Mouse (Mus musculus): ENCODE data around the gene Arhgef12. TPM values are rescaled to one million over a fixed set of nuclear protein-coding genes. Genes with fewer than 3 reads are reported as not detected.
A peak's percentile ranks its signal among the peaks of the same experiment; 100 is the strongest.

Gene Arhgef12
- polyA plus RNA-seq, 1 experiment = 56.6 TPM

DNA sequence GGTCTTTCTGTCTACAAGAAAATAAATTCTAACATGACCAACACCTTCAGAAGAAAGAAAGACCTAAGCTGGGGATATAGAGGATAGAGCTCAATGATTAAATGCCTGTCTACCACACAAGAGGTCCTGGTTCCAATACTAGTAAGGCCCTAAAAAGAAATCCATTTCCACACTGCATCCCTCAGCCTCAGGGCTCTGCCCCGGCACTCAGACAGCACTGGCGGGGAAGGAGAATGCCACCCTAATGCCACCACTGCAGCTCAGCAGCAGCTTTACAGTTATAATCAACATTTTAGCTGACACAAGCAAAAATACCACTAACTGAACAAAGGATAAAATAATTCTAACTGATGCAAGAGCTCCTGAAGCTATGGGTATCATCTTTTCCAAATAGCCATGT lies 36.9 kb downstream of the Arhgef12 start:
- H3K4me1 ChIP-seq (ENCODE audit: control insufficient read depth, insufficient read depth, low read length) = peaks cover 7% of the 10 kb centered on the region
- no peak overlapping the region for H3K27ac ChIP-seq (ENCODE audit: insufficient read depth, low read length)
- no peak for TF ChIP-seq CTCF (IDR thresholded peaks at IDR 0.05; ENCODE audit: borderline replicate concordance, insufficient read depth, low read length)
- no peak for TF ChIP-seq POLR2A (IDR thresholded peaks at IDR 0.05; ENCODE audit: low read depth, low read length)

DNA sequence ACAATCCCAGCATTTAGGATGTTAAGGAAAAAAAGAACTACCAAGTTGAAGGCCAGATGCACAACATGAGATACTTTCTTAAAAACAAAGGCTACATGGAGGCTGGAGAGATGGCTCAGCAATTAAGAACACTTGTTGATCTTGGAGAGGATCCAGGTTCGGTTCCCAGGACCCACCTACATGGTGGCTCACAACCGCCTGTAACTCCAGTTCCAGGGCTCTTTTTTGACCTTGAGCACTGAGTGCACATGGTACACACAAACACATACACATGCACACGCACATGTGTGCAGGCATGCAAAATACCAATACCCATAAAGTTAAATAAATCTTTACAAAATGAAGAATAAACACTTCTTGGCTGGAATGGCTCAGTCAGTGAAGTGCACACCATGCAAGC lies 39.1 kb downstream of the Arhgef12 start:
- Histone ChIP-seq H3K4me3 (ENCODE audit: insufficient read depth, low read length) (no peak overlapping the region), H3K27ac (ENCODE audit: insufficient read depth, low read length) (no peak overlapping the region), H3K4me1 (ENCODE audit: control insufficient read depth, insufficient read depth, low read length) (peaks cover 7% of the 10 kb centered on the region)
- no peak for TF ChIP-seq POLR2A (IDR thresholded peaks at IDR 0.05; ENCODE audit: low read depth, low read length)
- no peak for TF ChIP-seq CTCF (IDR thresholded peaks at IDR 0.05; ENCODE audit: borderline replicate concordance, insufficient read depth, low read length)

More for the DNA sequence above, 36.9 kb downstream of the Arhgef12 start:
- no peak overlapping the region for H3K4me3 ChIP-seq (ENCODE audit: insufficient read depth, low read length)

DNA sequence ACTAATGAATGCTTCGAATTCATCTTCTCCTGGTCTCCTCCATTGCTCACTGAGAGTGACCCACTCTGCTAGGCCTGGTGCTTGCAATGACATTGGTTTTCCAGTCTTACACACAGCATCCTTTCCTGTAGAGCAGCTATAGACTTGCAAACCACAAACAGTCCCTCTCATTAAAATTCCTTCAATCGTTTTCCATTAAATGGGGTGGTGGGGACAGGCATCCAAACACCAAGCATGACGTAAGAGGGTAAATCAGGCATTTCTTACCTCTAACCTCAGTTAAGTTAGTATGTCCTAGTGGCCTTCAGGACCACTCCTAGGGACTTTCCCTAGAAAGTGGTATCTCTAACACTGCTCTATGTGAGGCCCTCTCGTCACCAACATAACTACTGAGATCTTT lies 41.8 kb downstream of the Arhgef12 start:
- TF ChIP-seq POLR2A (IDR thresholded peaks at IDR 0.05; ENCODE audit: low read depth, low read length) (no peak), CTCF (IDR thresholded peaks at IDR 0.05; ENCODE audit: borderline replicate concordance, insufficient read depth, low read length) (no peak)
- H3K4me3 ChIP-seq (ENCODE audit: insufficient read depth, low read length) = no peak overlapping the region
- H3K4me1 ChIP-seq (ENCODE audit: control insufficient read depth, insufficient read depth, low read length) = peaks cover 6% of the 10 kb centered on the region
- no peak overlapping the region for H3K27ac ChIP-seq (ENCODE audit: insufficient read depth, low read length)

DNA sequence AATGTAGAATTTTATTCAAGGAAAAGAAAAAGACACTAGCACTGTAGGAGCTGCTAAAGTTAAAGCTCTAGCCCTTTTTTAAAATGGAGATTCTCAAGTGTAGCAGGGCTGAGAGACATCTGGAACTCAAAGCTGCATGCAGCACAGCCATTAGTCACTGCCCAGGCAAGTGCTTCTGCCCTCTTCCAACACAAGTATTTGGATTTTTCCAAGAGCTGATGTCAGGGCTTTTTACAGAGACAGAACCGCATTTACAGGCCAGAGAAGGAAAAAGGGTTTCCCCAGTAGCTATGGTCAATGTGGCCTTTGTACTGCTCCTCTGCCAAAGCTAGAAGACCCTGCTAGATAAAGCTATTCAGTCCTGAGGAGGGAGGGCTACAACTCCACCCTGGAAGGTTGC lies 45.5 kb downstream of the Arhgef12 start:
- Histone ChIP-seq H3K4me1 (ENCODE audit: control insufficient read depth, insufficient read depth, low read length) (peaks cover 2% of the 10 kb centered on the region; the same call in 1 of the 2 replicates), H3K4me3 (ENCODE audit: insufficient read depth, low read length) (no peak overlapping the region), H3K27ac (ENCODE audit: insufficient read depth, low read length) (peak overlapping the region; percentile 87)
- TF ChIP-seq CTCF (IDR thresholded peaks at IDR 0.05; ENCODE audit: borderline replicate concordance, insufficient read depth, low read length) (no peak), POLR2A (IDR thresholded peaks at IDR 0.05; ENCODE audit: low read depth, low read length) (no peak)

DNA sequence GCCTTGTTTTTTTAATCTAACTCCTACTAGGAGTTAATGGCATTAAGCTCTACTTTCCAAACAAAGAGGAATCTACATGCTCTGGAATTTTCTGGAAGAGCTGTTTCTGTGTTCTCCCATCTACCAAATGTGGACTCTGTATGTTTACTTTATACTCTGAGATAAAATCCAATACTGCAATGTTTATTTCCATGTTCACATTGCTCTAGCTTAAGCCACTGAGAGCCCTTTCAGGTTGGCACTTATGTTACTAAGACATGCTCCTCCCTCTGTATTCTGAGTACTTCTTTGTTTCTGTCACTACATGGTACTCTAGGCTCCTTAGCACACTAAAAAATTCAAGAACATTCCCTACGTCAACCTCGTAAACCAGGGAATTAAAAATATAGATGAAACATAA lies 56.6 kb downstream of the Arhgef12 start:
- H3K4me1 ChIP-seq (ENCODE audit: control insufficient read depth, insufficient read depth, low read length) = no peaks in the 10 kb centered on the region
- no peak overlapping the region for H3K4me3 ChIP-seq (ENCODE audit: insufficient read depth, low read length)
- TF ChIP-seq POLR2A (IDR thresholded peaks at IDR 0.05; ENCODE audit: low read depth, low read length) (no peak), CTCF (IDR thresholded peaks at IDR 0.05; ENCODE audit: borderline replicate concordance, insufficient read depth, low read length) (no peak)
- no peak overlapping the region for H3K27ac ChIP-seq (ENCODE audit: insufficient read depth, low read length)

DNA sequence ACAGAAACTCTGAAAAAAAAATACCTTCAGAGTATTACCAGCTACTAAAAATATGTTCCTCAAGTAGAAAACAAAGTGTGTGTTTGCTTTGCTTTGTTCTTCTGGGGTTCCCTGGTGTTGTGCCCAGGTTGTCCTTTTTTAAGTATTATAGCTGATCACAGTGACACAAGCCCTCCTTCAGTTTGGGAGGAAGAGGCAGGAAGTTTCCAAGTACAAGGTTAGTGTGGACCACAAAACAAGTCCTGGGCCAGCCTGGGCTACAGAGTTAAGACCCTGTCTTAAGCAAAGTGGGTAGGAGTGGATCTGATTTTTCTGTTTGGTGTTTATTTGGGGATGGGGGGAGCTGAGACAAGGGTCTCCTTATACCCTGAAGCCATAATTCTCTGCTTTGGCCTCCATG lies 62.6 kb downstream of the Arhgef12 start:
- Histone ChIP-seq H3K27ac (ENCODE audit: insufficient read depth, low read length) (no peak overlapping the region), H3K4me3 (ENCODE audit: insufficient read depth, low read length) (no peak overlapping the region), H3K4me1 (ENCODE audit: control insufficient read depth, insufficient read depth, low read length) (no peaks in the 10 kb centered on the region)
- TF ChIP-seq POLR2A (IDR thresholded peaks at IDR 0.05; ENCODE audit: low read depth, low read length) (no peak), CTCF (IDR thresholded peaks at IDR 0.05; ENCODE audit: borderline replicate concordance, insufficient read depth, low read length) (no peak)

DNA sequence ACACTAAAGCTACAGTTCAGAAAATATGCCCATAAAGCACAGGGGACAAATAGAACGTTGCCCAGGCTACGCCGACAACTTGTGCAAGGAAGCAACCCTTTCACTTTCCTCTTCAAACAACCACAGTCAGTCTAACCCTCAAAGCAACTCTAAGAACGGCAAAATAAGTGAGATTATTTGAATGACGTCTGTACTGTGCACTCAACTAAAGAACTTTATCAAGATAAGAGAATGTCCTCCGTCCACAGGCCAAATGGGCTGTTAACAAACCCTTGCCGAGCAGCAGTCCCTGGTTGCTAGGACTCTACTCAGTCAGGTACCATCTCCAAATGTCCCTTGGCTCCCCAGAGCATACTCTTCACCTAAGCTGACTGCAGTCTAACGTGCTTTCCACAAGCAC lies 68.6 kb downstream of the Arhgef12 start:
- Histone ChIP-seq H3K4me3 (ENCODE audit: insufficient read depth, low read length) (no peak overlapping the region), H3K27ac (ENCODE audit: insufficient read depth, low read length) (no peak overlapping the region), H3K4me1 (ENCODE audit: control insufficient read depth, insufficient read depth, low read length) (peaks cover 9% of the 10 kb centered on the region; the same call in 1 of the 2 replicates)
- no peak for TF ChIP-seq CTCF (IDR thresholded peaks at IDR 0.05; ENCODE audit: borderline replicate concordance, insufficient read depth, low read length)
- no peak for TF ChIP-seq POLR2A (IDR thresholded peaks at IDR 0.05; ENCODE audit: low read depth, low read length)

DNA sequence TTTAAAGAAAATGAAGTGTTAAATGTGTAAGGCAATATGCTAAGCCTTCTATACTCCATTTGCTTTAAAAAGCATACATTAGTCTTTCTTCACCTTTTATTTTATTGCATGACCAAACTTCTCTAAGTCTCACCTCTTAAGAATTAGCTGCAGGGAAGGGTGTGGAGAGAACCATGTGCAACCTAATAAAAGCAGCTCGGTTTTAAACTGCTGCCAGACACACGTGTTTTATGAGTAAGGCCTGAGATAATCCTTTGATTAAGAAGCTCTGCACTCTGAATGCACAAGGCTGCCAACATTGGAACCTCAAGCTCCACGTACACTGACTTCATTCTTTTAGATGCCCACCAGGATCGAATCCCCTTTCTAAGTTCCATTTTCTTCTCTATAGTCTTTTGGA lies 71.8 kb downstream of the Arhgef12 start:
- Histone ChIP-seq H3K4me3 (ENCODE audit: insufficient read depth, low read length) (no peak overlapping the region), H3K27ac (ENCODE audit: insufficient read depth, low read length) (no peak overlapping the region; the same call in 1 of the 2 replicates), H3K4me1 (ENCODE audit: control insufficient read depth, insufficient read depth, low read length) (peaks cover 9% of the 10 kb centered on the region; the same call in 1 of the 2 replicates)
- TF ChIP-seq CTCF (IDR thresholded peaks at IDR 0.05; ENCODE audit: borderline replicate concordance, insufficient read depth, low read length) (no peak), POLR2A (IDR thresholded peaks at IDR 0.05; ENCODE audit: low read depth, low read length) (no peak)

DNA sequence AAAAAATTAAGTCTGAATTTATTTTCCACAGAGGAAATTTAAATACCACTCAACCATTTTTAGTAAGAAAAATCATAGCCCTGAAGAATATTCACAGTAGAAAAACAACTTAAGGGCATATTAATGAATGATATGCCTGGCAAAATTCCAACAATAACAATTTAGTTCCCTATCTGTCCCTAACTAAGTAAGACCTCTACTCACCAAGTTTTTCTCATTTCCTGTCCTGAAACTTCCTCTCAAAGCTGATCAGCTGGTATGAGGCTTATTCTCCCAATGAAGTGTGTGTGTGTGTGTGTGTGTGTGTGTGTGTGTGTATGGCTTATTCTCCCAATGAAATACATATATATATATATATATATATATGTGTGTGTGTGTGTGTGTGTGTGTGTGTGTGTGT lies 72.8 kb downstream of the Arhgef12 start:
- TF ChIP-seq POLR2A (IDR thresholded peaks at IDR 0.05; ENCODE audit: low read depth, low read length) (no peak), CTCF (IDR thresholded peaks at IDR 0.05; ENCODE audit: borderline replicate concordance, insufficient read depth, low read length) (no peak)
- H3K27ac ChIP-seq (ENCODE audit: insufficient read depth, low read length) = no peak overlapping the region

DNA sequence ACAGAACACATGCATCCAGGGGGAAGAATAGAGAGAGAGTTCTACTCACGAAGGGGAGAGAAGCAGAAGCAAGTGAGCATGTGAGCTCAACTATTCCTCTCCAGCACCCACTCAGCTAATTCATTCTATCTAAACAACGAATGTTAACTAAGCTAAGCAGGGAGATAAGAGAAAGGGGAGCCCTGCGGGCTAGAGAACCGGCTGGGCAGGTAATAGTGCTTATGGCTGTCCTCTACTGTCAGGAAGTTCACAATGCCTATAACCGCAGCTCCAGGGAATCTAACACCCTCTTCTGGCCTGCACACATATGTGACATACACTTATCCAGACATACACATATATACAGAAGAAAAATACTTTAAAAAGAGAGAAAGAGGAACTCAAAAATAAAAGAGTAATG lies 79.3 kb downstream of the Arhgef12 start:
- TF ChIP-seq POLR2A (IDR thresholded peaks at IDR 0.05; ENCODE audit: low read depth, low read length) (no peak), CTCF (IDR thresholded peaks at IDR 0.05; ENCODE audit: borderline replicate concordance, insufficient read depth, low read length) (no peak)
- no peaks in the 10 kb centered on the region for H3K4me1 ChIP-seq (ENCODE audit: control insufficient read depth, insufficient read depth, low read length)
- H3K4me3 ChIP-seq (ENCODE audit: insufficient read depth, low read length) = no peak overlapping the region
- H3K27ac ChIP-seq (ENCODE audit: insufficient read depth, low read length) = no peak overlapping the region

More for the DNA sequence above, 72.8 kb downstream of the Arhgef12 start:
- H3K4me1 ChIP-seq (ENCODE audit: control insufficient read depth, insufficient read depth, low read length) = peaks cover 9% of the 10 kb centered on the region; the same call in 1 of the 2 replicates
- no peak overlapping the region for H3K4me3 ChIP-seq (ENCODE audit: insufficient read depth, low read length)
